Mouse (Mus musculus): ENCODE measurements around the gene Tomt.

Tomt gene

GRCm38 (mm10) chr7:101884160-101884559, 22.0 kb downstream of the Tomt start:
- no peak for DNase-seq (ENCODE audit: low read depth, low spot score)
- Histone ChIP-seq H3K27me3 (ENCODE audit: control insufficient read depth, insufficient read depth, low read length, poor library complexity, severe bottlenecking) (no peaks in the 10 kb centered on the region), H3K36me3 (ENCODE audit: control insufficient read depth, insufficient read depth, low read length, poor library complexity, severe bottlenecking) (no peaks in the 10 kb centered on the region)

- no peak for DNase-seq (ENCODE audit: low read depth, low spot score)
- Histone ChIP-seq H3K27me3 (ENCODE audit: control insufficient read depth, insufficient read depth, low read length, poor library complexity, severe bottlenecking) (no peaks in the 10 kb centered on the region), H3K36me3 (ENCODE audit: control insufficient read depth, insufficient read depth, low read length, poor library complexity, severe bottlenecking) (no peaks in the 10 kb centered on the region)
Observed at GRCm38 (mm10) chr7:101882413-101883154, 23.6 kb downstream of the Tomt start.

GRCm38 (mm10) chr7:101880855-101881254, 25.3 kb downstream of the Tomt start:
- no peaks in the 10 kb centered on the region for H3K36me3 ChIP-seq (ENCODE audit: control insufficient read depth, insufficient read depth, low read length, poor library complexity, severe bottlenecking)
- H3K27me3 ChIP-seq (ENCODE audit: control insufficient read depth, insufficient read depth, low read length, poor library complexity, severe bottlenecking): no peaks in the 10 kb centered on the region
- no peak for DNase-seq (ENCODE audit: low read depth, low spot score)

GRCm38 (mm10) chr7:101875978-101876377, 30.2 kb downstream of the Tomt start:
- no peaks in the 10 kb centered on the region for H3K27me3 ChIP-seq (ENCODE audit: control insufficient read depth, insufficient read depth, low read length, poor library complexity, severe bottlenecking)
- no peaks in the 10 kb centered on the region for H3K36me3 ChIP-seq (ENCODE audit: control insufficient read depth, insufficient read depth, low read length, poor library complexity, severe bottlenecking)
- DNase-seq (ENCODE audit: low read depth, low spot score): no peak

- no peaks in the 10 kb centered on the region for H3K36me3 ChIP-seq (ENCODE audit: control insufficient read depth, insufficient read depth, low read length, poor library complexity, severe bottlenecking)
- no peak for DNase-seq (ENCODE audit: low read depth, low spot score)
- H3K27me3 ChIP-seq (ENCODE audit: control insufficient read depth, insufficient read depth, low read length, poor library complexity, severe bottlenecking): no peaks in the 10 kb centered on the region
Observed at GRCm38 (mm10) chr7:101871296-101871695, 34.9 kb downstream of the Tomt start.

GRCm38 (mm10) chr7:101870629-101871028, 35.5 kb downstream of the Tomt start, which contains the start of gene Folr1:
Gene Folr1, minus strand, starts transcription at chr7:101870788.
- H3K27me3 ChIP-seq (ENCODE audit: control insufficient read depth, insufficient read depth, low read length, poor library complexity, severe bottlenecking): no peaks in the 10 kb centered on the region; the same call in 1 of the 2 replicates
- DNase-seq (ENCODE audit: low read depth, low spot score): no peak

GRCm38 (mm10) chr7:101869163-101869500, 37.0 kb downstream of the Tomt start:
- Histone ChIP-seq H3K36me3 (ENCODE audit: control insufficient read depth, insufficient read depth, low read length, poor library complexity, severe bottlenecking) (no peaks in the 10 kb centered on the region), H3K27me3 (ENCODE audit: control insufficient read depth, insufficient read depth, low read length, poor library complexity, severe bottlenecking) (no peaks in the 10 kb centered on the region; the same call in 1 of the 2 replicates)
- no peak for DNase-seq (ENCODE audit: low read depth, low spot score)

More at GRCm38 (mm10) chr7:101870629-101871028, 35.5 kb downstream of the Tomt start, which contains the start of gene Folr1:
- no peaks in the 10 kb centered on the region for H3K36me3 ChIP-seq (ENCODE audit: control insufficient read depth, insufficient read depth, low read length, poor library complexity, severe bottlenecking)

GRCm38 (mm10) chr7:101868241-101869162, 37.7 kb downstream of the Tomt start:
- Histone ChIP-seq H3K36me3 (ENCODE audit: control insufficient read depth, insufficient read depth, low read length, poor library complexity, severe bottlenecking) (no peaks in the 10 kb centered on the region), H3K27me3 (ENCODE audit: control insufficient read depth, insufficient read depth, low read length, poor library complexity, severe bottlenecking) (no peaks in the 10 kb centered on the region; the same call in 1 of the 2 replicates)
- no peak for DNase-seq (ENCODE audit: low read depth, low spot score)

- H3K36me3 ChIP-seq (ENCODE audit: control insufficient read depth, insufficient read depth, low read length, poor library complexity, severe bottlenecking): no peaks in the 10 kb centered on the region
- DNase-seq (ENCODE audit: low read depth, low spot score): no peak
- no peaks in the 10 kb centered on the region; the same call in 1 of the 2 replicates for H3K27me3 ChIP-seq (ENCODE audit: control insufficient read depth, insufficient read depth, low read length, poor library complexity, severe bottlenecking)
Observed at GRCm38 (mm10) chr7:101867482-101867881, 38.7 kb downstream of the Tomt start.

GRCm38 (mm10) chr7:101866491-101867265, 39.5 kb downstream of the Tomt start:
- no peak for DNase-seq (ENCODE audit: low read depth, low spot score)
- H3K27me3 ChIP-seq (ENCODE audit: control insufficient read depth, insufficient read depth, low read length, poor library complexity, severe bottlenecking): no peaks in the 10 kb centered on the region; the same call in 1 of the 2 replicates
- no peaks in the 10 kb centered on the region for H3K36me3 ChIP-seq (ENCODE audit: control insufficient read depth, insufficient read depth, low read length, poor library complexity, severe bottlenecking)

GRCm38 (mm10) chr7:101863415-101863814, 42.7 kb downstream of the Tomt start, which contains the start of gene Anapc15:
Gene Anapc15, plus strand, starts transcription at chr7:101863715.
- DNase-seq (ENCODE audit: low read depth, low spot score): no peak
- H3K27me3 ChIP-seq (ENCODE audit: control insufficient read depth, insufficient read depth, low read length, poor library complexity, severe bottlenecking): no peaks in the 10 kb centered on the region; the same call in 1 of the 2 replicates

GRCm38 (mm10) chr7:101862291-101862690, 43.9 kb downstream of the Tomt start:
- DNase-seq (ENCODE audit: low read depth, low spot score): no peak
- H3K36me3 ChIP-seq (ENCODE audit: control insufficient read depth, insufficient read depth, low read length, poor library complexity, severe bottlenecking): no peaks in the 10 kb centered on the region

More at GRCm38 (mm10) chr7:101863415-101863814, 42.7 kb downstream of the Tomt start, which contains the start of gene Anapc15:
- no peaks in the 10 kb centered on the region for H3K36me3 ChIP-seq (ENCODE audit: control insufficient read depth, insufficient read depth, low read length, poor library complexity, severe bottlenecking)

GRCm38 (mm10) chr7:101860978-101861377, 45.2 kb downstream of the Tomt start:
- no peaks in the 10 kb centered on the region; the same call in 1 of the 2 replicates for H3K27me3 ChIP-seq (ENCODE audit: control insufficient read depth, insufficient read depth, low read length, poor library complexity, severe bottlenecking)
- DNase-seq (ENCODE audit: low read depth, low spot score): no peak
- no peaks in the 10 kb centered on the region for H3K36me3 ChIP-seq (ENCODE audit: control insufficient read depth, insufficient read depth, low read length, poor library complexity, severe bottlenecking)

More at GRCm38 (mm10) chr7:101862291-101862690, 43.9 kb downstream of the Tomt start:
- no peaks in the 10 kb centered on the region; the same call in 1 of the 2 replicates for H3K27me3 ChIP-seq (ENCODE audit: control insufficient read depth, insufficient read depth, low read length, poor library complexity, severe bottlenecking)

- no peak for DNase-seq (ENCODE audit: low read depth, low spot score)
- Histone ChIP-seq H3K36me3 (ENCODE audit: control insufficient read depth, insufficient read depth, low read length, poor library complexity, severe bottlenecking) (no peaks in the 10 kb centered on the region), H3K27me3 (ENCODE audit: control insufficient read depth, insufficient read depth, low read length, poor library complexity, severe bottlenecking) (no peaks in the 10 kb centered on the region)
Observed at GRCm38 (mm10) chr7:101858362-101858761, 47.8 kb downstream of the Tomt start.

All from splenic B cell, adult 2 months (primary cell).